Mouse (Mus musculus) testis, postnatal 14 days (tissue): ENCODE data around the gene Ccdc159.
A peak's percentile ranks its signal among the peaks of the same experiment; 100 is the strongest.

Source experiments
- DNase-seq: peaks from one replicate; pipeline ENCODE4 v3.0.0; 2021; ENCODE audit warnings: low spot score

Gene Ccdc159

DNA sequence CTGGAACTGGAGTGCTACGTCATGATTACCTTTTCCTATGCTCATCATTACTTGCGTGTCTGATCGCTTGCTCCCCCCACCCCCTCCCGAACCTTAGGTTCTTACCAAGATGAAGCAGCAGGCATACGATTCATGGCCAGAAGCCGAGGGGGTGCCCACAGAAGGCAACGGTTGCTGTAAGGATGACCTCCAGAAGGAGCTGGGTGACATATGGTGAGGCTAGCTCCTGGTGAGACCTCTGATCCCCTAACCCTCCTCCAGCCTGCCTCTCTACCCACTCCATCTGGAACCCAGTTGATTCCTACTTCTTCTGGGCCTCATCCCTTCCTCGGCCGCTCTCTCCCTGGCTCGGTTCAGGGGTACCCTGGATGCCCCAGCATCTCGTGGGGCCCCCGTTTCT lies 6.8 kb downstream of the Ccdc159 start:
- DNase-seq, result no peak

DNA sequence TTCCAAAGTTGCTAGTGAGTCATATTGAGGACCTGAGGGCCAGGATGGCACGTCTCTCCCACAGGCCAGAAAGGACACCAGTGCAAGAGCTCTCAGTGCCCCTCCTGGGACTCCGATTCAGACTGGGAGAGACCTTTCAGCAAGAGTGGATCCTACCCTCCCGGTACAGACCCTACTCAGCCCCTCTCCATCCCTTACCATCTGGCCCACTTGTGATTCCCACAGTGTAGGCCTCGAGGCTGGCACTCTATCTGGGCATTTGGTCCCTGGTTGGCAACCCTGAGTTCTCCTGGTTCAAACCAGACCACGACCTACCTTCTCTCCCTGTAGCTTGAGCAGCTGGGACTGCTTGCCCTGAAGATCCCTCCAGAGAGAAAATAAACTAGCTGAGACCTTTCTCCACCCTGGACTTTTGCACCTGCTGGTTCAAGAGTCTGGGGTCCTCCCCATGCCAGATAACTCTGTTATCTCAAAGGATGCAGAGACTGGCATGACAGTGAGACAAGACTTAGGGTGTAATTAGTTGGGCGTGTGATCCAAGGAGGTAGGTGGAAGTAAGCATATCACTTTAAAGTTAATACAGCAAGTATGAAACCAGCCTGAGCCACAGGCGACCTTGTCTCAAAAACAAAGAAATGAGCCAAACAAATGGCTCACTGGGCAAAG lies 8.3 kb downstream of the Ccdc159 start:
- no peak for DNase-seq

DNA sequence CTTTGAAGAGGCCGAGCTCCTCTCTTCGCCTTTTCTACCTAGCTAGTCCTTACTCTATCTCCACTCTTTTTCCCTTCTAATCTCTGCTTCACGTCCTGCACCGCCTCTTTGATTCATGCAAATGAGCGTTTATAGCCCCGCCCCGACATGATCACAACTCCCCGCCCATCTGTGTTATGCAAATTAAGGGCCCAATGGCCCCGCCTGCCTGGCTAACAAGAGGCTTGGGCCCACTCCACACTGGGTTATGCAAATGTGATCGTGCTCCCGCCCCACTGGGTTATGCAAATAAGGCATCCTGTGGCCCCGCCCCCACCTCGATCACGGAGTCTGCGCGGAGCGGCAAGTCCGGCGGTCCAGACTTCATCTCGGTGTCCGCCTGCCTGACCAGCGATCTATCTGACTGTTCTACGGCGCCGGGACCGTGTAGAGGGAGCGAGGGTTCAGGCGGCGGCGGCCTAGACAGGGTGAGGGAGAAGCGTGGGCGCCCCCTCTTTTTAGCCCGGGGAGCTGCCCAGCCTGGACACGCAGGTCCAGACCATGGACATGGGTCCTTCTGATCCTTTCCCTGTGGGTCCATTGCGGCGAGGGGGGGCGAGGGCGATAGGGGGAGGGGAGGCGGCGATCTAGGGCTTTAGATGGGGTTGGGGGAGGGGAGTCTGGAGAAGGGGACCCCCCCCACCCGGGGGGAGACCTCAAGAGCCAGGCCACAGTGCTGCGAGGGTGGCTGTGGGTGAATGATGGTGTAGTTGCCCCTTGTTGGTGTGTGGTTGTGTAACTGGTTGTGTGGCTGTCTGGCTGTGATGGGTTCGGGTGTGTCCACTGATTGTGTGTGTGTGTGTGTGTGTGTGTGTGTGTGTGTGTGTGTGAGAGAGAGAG lies 9.7 kb downstream of the Ccdc159 start, which contains the start of gene Plppr2:
TSS of gene Plppr2 (plus strand) at position 342 of the 879 bp plus-strand sequence.
- peak; percentile 94 for DNase-seq

DNA sequence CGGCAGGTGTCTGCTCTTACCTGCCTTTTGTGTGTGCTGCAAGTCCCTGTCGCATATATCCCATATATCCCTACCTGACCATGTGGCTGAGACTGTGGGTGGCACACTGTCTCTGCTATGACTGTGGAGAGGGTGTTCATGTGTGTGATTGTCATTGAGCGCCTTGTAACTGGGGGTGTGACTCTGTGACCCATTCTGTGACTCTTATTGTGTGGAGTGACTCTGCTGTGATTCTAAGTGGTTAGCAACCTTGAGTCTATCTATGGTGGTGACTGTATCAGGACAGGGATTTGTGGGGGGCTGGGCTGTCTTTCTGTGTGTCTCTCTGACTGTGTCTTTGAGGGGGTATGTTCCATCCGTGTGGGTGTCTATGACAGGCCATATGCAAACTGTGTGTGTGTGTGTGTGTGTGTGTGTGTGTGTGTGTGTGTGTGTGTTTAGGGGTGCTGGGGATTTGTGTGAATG lies 10.5 kb downstream of the Ccdc159 start:
- no peak for DNase-seq

DNA sequence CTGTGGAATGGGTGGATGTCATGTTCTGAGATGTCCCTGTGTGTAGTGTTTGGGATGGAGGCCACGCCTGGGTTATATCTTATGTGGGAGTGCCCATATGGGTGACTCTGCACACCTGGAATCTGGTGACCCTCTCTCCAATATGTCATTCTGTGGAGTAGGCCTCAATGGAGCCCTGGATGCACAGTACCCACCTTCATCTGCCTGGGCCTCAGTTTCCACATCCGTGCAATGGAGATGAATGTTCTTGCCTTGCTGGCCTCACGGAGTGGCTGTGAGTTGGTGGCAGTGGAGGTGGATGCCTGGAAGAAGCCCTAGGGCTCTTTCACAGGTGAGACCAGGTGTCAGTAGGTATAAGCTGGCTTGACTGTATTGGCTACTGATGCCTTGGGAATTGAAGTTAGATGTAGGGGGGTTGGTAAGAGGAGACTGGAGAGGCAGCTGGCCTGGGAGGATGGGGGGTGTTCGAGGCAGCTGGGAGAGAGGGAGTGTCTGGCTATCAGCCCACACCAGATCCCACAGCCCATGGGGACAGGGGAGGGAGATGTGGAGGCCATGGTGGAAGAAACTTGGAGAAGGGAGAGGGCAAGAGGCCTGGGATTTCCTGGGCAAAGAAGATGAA lies 11.1 kb downstream of the Ccdc159 start:
- no peak for DNase-seq

DNA sequence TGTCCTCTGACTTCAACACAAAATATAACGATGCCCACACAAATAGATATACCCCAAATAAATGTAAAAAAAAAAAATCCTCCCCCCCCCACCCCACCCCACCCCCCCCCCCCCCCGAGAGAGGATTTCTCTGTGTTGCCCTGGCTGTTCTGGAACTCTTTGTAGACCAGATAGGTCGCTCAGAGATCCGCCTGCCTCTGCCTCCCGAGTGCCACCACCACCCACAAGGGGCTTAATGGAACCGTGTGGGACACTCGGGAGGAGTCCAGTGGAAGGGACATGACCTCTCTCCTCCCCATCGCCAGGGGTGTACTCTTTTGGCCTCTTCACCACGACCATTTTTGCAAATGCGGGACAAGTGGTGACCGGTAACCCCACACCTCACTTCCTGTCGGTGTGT lies 15.8 kb downstream of the Ccdc159 start:
- no peak for DNase-seq

DNA sequence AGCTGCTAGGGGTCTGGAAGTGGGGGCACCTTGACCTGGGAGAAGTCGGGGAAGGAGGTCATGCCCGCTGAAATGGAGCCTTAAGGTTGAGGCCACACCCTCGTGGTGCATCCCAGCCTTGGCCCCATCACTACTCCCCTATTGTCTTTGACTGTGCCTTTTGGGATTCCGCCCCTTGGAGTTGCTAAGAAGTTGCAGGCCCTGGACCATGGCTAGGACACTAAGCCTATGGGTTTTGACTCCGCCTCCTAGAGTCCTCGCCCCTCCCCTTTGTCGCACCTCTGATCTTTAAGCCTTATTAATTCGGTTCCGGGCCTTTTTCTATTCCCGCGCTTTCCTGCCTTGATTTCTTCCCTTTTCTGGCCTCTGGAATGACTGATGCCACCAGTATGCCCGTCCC lies 16.4 kb downstream of the Ccdc159 start:
- no peak for DNase-seq

DNA sequence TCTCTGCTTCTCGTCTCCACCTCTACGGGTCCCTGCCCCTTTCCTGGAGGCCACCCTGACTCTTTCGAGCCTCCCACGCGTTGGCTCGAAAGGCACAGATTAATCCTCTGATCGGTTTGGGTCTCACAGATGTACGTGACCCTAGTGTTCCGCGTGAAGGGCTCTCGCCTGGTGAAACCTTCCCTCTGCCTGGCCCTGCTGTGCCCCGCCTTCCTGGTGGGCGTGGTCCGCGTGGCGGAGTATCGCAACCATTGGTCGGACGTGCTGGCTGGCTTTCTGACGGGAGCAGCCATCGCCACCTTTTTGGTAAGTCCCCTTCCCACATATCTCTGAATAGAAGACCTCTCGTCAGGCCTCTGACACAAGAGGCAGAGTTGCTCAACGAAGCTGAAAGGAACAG lies 17.0 kb downstream of the Ccdc159 start:
- no peak for DNase-seq

DNA sequence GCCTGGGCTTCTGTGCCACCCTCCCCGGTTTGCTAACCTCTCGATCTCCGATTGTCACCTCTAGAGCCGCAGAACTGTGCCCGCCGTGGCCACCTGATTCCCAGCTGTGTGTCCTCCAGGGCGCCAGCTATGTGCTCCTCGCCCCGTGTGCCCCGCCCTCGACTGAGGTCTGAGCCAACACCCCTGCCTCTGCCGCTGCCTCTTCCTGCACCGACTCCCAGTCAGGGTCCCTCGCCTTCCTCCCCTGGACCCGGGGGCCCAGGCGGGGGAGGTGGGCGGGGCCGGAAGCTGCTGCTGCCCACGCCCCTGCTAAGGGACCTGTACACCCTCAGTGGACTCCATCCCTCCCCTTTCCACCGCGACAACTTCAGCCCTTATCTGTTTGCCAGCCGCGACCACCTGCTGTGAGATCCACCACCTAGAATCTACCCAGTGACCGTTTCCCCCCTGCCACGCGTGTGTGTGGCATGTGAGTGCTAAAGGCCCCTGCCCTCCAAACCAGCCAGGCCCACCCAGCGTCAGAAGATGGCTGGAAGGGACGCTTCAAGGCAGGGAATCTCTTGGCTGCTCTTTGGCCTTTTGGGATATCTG lies 20.4 kb downstream of the Ccdc159 start:
- no peak for DNase-seq

DNA sequence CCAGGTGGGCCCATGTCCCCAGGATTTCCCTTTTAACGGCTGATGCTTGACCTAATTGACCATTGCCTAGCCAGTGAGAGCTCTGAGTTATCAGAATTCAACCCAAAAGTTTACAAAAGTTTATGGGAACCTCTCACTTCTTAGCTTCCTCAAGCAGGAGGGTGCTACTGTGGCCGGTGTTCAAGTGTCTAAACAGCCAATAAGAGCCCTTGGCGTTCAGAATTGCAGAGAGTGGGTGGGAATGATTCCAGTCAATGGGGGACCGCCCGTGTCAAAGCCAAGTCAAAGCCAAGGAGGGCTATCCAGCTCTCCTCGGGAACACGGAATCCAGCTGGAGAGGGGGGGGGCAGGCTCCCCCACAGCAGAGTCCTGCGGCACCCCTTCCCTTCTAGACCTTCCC lies 20.9 kb downstream of the Ccdc159 start:
- DNase-seq, result no peak

DNA sequence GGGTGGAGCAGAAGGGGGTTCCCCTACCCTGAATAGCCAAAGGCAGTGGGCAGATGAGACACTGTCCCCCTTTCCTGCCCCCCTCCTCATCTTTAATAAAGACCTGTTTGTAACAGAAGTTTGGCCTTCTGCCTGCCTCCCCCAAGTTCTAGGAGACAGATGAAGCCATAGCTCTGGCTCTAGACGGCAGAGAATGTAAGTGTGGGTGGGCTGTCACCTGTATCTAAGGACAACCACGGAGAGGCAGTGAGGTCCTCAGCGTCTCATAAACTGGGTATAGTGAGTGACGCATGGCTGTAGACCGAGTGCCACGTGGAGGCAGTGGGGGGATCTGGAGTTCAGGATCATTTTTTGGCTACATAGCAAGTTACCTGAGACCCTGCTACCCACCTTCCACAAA lies 21.5 kb downstream of the Ccdc159 start:
- DNase-seq, result no peak

DNA sequence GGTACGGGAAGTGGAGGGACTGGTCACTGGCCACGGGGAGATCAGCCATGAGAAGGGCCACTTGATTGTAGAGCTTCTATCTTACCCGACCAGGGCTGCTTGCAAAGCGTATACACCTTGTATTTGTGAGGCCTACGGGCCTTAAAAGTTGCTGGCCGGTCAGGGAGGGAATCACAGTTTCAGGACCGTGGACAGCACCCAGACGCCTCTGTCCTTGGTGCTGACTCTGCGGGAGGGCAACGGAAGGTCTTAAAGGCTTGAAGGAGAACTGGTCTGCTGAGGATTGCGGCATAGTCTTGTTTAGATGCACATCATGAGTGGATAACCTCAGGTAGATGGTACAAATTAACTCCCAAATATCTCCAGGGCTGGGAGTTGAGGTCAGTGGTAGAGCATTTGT lies 23.1 kb downstream of the Ccdc159 start:
- DNase-seq, result peak; percentile 55

DNA sequence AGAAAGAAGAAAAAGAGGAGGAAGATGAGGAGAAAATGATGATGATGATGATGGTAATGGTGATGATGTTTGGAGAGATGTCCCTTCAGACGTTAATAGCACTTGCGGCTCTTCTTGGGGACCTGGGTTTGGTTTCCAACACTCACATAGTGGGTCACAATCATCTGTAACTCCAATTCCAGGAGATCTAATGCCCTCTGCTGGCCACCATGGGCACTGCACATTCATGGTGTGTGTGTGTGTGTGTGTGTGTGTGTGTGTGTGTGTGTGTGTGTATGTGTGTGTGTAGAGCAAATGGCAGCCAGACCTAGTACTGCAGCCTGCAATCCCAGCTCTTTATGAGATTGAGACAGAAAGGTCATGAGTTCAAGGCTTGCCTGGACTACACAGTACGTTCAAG lies 24.7 kb downstream of the Ccdc159 start:
- DNase-seq, result no peak

DNA sequence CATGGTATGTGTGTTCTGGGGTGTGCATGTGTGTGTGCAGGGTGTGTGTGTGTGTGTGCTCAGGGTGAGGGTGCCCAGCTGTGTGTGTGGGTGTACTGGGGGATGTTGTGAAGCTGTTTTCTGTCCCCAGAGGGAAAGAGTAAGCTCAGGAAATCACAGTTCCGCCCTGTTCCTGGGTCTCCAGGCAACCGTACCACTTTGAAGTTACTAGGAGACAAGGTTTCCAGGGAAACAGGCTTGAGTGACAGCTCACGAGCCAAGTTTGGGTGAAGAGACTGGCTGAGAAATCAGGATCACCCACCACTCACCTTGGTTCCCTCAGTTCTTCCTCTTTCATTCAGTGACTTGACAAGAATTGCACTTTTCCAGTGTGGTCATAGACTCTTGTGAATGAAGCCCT lies 26.3 kb downstream of the Ccdc159 start:
- DNase-seq, result no peak

DNA sequence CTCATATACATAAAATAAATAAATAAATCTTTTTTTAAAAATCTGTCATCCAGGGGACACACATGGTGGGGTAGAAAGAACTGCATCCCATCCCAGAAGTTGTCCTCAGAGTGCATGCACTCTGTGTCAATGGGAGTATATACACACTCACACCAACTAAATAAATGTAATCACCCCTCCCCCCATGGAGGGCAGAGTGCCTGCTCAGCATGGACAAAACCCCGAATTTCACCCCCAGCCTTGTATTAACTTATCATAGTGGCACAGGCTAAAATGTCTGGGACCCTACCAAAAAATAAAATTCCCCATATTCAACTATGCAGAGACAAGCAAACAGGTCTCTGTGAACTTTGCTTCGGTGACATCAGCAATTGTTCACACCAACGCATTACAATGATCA lies 27.4 kb downstream of the Ccdc159 start:
- DNase-seq, result no peak

DNA sequence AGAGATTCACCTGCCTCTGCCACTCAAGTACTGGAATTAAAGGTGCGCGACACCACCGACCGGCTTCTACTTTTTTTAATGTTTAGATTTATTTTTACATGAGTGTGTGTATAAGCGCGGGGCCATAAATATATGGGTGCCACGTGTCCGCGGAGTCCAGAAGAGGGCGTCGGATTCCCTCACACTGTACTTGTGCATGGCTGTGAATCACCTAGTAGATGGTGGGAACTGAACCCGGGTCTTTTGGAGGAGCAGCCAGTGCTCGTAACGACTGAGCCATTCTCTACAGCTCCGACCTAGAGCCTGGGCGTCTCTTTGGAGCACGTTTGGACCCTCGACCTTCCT lies 27.9 kb downstream of the Ccdc159 start:
- no peak for DNase-seq

DNA sequence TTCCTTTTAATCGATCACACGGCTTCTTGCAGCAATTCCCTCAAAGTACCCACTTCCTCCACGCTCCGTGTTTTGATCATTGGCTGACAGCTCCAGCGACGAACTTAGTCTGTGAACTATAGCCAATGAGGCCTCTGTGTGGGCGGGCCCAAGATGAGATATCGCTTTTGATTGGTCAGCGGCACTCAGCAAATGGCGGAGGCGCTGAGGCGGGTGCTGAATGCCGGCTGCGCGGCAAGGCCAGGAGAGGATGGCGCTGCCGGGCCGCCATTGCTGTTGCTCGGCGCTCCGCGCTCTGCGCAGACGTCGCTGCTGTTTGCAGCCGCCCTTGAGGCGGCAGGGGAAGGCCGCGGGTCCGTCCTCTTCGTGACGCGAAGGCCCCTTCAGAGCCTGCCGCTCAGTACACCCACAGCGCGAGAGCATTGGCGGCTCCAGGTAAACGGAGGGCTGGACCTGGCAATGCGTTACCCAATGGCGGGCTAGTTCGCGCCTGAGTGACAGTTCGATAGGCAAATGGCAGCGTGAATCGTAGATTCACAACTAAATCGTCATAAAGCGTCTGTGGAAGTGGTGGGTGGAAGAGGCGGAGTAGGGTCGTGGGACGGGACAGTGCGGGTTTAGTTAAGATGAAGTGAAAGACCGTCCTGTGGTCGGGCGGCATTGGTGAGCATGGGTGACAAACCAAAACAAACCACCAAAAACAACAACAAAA lies 28.5 kb downstream of the Ccdc159 start, which contains the start of gene Swsap1:
TSS of gene Swsap1 (plus strand) at position 186 of the 712 bp plus-strand sequence.
- peak; percentile 98 for DNase-seq

DNA sequence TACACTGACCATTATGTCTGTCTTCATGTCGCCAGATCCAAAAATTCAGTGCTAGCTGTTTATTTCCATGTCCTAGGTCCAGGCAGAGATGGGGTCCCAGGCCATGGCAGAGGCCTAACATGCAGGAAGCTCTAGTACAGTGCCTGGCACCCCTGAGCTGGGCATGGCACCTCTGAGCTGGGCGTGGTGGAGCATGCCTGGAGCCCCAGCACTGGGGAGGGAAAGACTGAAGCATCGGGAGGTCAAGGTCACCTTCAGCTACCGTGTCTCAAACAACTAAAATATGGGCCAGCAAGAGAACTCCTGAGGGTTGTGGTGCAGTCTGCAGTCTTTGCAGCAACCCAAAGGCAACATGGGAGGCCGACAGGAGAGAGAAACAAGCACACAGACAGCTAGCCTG lies 31.1 kb downstream of the Ccdc159 start:
- DNase-seq, result no peak

DNA sequence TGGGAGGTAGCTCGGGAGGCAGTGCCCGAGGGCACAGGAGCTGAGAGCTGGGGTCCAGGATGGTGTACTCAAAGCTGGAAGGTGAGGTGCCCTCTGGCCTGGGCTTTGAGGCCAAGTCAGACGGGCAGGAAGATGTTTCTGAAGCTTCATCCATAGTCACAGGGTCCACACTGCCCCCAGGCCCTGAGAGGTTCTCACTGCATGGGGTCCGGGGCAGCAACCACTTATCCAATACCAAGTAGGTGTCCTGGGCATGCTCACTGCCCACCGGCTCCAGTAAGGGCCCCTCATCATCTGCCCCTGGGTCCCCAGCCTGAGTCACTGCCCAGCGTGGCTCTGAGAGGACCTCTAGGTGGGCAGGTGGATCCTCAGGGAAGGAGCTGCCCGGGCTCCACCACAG lies 32.0 kb downstream of the Ccdc159 start:
- DNase-seq, result no peak

DNA sequence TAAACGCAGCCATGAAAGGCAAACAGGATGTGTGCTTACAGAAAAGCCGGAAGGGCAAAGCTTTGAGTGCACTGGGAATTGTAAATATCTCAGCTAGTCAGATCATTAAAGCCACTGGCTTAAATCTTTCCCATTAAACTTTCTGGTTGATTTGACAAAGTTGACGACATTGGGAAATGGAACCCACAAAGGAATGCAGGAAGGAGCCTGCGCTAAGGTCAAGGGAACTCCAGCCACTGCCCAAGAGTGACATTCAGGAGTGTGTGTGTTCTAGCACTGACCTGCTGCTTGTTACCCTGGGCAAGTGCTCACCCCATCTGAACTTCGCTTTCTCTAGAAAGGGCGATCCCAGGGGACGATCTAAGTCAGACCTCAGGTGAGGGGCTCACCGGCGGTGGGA lies 32.9 kb downstream of the Ccdc159 start:
- no peak for DNase-seq

DNA sequence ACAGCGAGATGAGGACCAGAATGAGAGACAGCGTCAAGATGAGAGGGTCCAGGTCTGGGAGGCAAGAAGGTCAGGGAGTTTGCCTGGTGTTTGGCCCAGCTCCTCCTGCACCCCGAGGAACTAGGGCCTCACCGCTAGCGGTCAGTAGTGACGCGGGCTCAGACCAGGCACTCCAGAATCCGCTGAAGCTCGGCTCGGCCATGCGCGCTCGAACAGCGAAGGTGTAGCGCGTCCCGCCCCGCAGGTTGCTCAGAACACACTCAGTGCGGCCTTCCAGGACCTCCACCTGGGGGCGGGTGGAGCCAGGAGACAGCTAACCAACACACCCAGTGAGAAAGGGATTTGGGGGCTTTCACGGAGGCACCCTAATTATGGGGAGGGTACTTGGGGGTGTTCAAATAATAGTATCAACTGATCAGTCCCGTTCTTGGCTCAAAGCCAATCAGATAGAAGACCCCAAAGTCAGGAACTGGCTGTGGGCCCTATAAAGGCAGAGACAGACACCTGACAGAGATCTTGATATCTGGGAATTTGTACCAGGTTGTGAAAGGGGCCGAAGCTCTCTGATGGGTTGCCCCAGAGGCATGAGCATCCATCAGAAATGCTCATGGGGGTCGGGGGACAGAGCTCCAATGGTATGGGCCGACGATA lies 33.4 kb downstream of the Ccdc159 start:
- no peak for DNase-seq
